Mouse (Mus musculus) urinary bladder, postnatal 4 days (tissue): ENCODE data around the gene Zfp423.
"Not testable (repeated sequence)": the region's sequence is repeated elsewhere in the genome, so short reads cannot be mapped to it uniquely, and the experiment has no call there.

Source experiments
- DNase-seq, 2 experiments: peaks; one replicate each; pipeline ENCODE4 v3.0.0; 2021 to 2022; ENCODE audit warnings: low spot score in 2 of 2

Gene Zfp423

DNA sequence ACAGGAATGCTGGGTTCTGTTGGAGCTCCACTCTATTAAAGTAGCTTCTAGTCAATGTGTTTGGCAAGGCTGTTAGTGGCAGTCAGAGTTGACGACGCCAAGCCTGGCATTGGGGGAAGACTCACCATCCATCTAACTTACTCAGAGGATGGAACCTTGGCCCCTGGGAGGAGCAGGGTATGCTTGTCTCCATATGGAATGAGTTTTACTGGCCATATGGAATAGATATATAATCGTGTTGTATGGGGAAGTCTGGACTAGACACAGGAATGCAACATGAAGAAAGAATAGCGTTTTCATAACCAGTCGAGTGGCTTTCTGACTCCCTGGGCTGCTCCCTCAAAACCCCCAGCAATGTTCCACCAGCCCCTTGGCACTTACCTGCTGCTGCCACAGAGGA lies 55.3 kb downstream of the Zfp423 start:
- DNase-seq = no peak

DNA sequence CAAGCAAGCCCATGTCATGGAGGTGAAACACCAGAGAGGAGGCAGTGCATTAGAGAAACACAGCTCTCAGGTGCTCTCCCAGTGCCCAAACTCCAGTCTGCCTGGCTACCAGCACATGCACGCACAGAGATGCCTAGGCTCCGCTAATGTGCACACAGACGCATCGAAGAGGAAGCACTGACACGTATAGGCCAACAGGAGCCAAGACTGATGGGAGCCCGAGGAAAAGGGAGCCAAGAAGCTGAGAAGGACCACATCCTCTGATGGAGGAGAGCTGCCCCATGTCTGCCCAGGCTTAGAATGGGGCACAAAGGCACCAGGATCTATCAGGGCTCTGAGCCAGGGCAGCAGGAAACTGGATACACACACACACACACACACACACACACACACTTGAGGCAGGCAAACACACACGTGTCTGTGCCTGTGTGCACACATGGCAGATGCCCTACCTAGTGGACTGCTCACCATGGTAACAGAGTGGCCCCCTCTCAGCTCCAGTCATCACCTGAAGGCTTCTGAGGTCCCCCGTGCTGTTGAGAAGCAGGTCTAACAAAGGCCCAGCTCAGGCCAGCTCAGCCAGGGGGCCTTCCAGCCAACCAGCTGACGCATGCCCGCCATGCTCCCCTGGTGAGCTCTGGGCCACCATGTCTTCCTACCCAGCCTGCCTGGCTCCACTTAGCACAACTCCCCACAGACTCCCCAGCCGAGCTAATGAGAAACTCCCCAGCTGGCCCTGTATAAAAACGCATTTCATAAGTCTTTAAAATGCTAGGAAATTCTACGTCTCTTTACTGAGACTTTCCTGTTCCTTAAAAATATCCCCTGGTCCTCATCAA lies 64.0 kb downstream of the Zfp423 start:
- no peak for DNase-seq

- no peak for DNase-seq
Observed at GRCm38 (mm10) chr8:87894287-87894686, 65.1 kb downstream of the Zfp423 start.

DNA sequence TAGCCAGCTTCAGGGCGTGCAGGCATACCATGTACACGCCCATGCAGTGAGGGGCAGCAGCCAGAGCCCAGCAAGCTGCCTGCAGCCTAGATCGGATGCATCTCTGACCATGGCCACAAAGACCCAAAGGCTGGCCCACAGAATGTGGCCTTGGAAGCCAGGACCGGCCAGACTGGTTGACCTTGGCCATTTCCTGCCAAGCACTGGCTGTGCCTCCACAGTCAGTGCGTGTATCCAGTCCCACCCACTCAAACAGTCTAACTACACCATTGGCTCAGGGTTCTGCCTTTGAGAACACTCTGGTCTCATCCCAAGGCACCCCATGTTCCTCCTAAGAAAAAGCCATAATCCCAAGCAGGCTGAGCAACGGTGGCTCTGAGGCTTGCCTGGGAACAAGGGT lies 65.8 kb downstream of the Zfp423 start:
- peak in 1 of 2 experiments; percentile 51 for DNase-seq

DNA sequence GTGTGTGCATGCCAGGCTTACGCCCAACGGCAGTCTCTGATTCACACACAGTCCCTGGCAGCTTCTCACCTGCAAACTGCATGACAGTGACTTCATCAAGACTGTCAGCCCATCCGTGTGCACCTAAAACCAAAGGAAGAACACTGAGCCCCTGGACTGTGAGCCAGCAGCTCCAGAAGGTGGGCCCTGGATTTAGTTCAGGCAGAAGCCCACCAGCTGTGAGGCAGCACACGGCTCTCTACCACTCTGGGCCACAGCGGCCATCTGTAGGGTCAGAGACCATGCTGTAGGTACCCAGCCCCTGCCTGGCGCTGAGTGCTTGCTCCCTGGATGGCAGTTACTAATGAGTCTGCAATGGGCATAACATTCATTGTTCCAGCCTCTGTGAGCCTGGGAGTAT lies 66.5 kb downstream of the Zfp423 start:
- no peak for DNase-seq

GRCm38 (mm10) chr8:87891884-87892283 lies 67.5 kb downstream of the Zfp423 start:
- DNase-seq = no peak

DNA sequence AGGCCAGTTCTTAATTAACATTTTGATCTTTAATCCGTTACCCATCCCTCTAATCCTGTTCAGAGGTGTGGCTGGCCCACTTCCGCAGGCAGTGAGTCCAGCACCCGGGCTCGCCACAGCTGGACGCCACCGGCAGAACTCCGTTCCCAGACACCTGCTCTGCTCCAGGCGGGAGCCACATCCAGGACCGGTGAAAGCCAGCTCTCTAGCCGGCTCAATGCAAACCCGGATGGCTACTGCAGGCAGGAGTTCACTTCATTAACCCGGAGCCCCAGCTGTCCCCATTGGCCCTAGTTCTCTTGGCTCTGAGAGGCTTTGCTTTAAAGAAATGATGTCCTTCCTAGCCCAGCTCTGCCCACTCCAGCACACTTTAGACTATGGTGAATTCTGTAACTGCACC lies 71.4 kb downstream of the Zfp423 start:
- DNase-seq = no peak

DNA sequence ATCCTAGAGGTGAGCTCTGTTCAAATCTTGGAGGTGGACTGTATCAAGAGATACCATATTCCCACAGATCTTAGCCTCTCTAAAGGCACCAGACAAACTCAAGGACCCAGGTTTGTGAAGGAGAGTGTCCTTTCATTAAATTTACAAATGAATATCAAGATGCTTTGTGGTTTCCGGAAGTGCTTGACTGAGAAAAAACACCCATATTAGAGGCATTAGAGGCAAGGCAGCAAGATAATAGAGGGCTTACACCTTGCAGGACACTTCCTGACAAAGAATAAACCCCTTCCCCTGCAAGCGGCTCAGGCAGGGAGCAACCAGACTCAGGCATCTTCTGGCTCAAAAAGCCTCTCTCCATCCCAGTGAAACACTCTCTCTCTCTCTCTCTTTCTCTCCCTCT lies 78.3 kb downstream of the Zfp423 start:
- no peak for DNase-seq

DNA sequence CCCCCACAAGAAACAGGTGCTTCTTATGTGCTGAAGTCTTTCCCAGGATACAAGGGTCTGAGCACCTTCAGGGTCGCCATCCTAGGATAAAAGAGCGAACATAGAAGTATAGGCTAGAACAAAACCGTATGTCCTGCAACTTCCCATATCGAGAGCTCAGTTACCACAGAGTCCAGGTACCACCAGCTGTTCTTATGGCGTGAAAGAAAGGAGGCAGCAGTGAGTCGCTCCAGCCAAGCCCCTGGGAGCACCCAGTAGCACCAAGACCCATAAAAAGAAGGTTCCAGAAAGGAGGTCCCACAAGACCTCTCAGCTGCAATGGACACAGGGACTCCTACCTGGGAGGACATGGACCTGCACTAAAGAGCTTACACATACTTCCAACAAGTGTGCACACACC lies 83.5 kb downstream of the Zfp423 start:
- no peak for DNase-seq

DNA sequence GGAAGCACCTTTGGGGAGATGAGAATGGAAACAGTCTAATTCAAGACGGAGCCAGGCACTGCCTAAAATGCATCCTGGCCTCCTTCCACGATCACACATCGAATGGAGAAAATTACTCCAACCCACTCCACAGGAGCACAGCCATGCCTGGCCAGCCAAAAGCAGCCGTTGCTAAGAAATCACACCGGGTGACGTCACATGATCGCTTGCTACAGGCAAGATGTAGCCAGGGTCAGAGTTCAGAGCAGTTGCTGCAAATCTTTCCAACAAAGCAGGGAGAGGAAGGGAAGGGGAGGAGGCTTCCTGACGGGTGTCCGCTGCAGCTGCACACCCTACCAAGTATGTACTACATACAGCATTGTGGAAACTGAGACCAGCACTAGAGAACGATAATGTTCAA lies 83.9 kb downstream of the Zfp423 start:
- DNase-seq = no peak

DNA sequence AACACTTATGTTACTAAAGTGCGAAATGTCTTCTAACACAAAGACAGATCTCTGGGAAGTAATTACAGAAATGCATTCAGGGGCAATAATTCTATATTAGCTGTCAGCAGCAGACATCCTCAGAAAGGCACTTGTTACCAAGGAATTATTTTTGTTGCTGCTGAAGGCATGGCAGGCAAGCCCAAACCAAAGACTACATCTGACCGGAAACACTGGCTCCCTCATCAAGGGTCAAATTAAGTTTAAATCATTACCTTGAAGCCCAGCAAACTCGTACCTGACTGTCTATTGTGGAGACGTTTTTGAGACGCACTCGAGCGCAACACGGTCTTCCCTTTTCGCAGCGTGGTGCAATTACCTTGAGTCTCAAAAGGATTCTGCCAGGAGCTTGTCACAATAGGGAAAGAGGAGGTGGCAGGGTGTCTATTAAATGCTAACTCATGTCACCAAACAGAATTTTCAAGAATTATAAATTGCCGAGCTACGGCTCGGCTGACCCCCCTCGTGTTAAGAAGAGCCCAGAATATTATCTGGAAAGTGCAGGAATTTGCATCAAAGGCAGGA lies 86.3 kb downstream of the Zfp423 start:
- DNase-seq = no peak

DNA sequence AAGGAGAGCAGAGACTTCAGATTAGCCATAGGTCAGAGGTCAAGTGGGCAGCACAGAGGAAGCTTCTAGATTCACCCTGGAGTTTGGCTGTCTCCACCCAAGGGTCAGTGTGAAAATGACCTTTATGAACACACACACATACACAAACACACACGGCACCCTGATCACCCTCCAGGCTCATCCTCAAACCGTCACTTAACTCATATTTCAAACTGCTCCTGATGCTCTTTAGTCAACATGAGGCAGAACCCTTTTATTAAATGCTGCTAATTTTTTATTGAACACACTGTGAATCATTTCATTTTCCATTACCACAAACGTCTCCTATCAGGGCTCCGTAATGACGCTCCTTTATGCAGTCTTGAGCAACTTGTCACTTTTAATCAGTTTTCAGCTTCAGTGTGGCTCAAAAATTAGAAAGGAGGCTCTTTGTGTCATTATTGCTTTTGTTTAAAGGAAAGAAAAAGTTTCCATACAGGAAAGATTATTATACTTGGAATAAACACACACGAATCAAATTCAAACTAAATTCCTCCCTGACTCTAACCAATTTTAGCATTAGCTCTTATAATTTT lies 87.0 kb downstream of the Zfp423 start:
- no peak for DNase-seq

GRCm38 (mm10) chr8:87866586-87866985 lies 92.8 kb downstream of the Zfp423 start:
- no peak for DNase-seq

DNA sequence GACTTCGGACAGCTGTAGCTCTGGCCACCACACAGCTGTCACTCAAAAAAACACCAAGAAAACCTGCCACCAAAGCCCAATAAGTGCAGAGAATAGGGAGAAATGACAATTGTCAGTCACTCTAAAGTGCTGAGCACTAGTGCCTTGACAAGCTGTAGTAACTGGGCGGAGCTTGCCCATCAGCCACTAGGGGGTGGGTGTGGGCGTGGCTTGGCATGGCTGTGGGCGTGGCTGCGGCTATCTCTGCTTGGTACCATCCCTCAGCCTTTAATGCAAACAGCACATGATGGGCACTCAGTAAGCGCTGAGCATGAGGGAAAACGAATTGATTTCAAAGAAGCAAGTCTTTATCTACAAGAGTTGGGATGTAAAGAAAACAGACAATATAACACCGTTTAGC lies 95.2 kb downstream of the Zfp423 start:
- DNase-seq = no peak

DNA sequence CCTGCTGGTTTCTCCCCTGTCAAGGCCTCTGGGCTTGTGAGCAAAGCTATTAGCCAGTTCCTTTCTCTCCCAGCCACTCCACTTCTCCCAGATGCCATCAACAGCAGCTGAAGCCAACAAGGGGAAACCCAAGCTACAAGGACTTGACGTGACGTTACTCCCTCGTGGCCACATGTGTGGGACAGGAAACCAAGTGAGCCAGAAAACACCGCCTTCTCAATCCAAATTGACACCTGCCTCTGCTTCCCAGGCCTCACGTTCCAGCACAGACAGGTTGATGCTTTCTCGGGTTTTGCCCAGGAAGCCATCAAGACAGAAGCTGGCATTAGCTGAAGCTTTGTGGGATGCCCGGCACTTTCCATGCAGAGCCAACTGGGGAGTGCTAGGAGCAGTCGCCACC lies 96.3 kb downstream of the Zfp423 start:
- DNase-seq = no peak

GRCm38 (mm10) chr8:87861718-87862117 lies 97.7 kb downstream of the Zfp423 start:
- DNase-seq = peak in 1 of 2 experiments; percentile 20

- DNase-seq = no peak
Observed at GRCm38 (mm10) chr8:87860905-87861304, 98.5 kb downstream of the Zfp423 start.

- DNase-seq = no peak
Observed at GRCm38 (mm10) chr8:87851871-87852270, 107.5 kb downstream of the Zfp423 start.

GRCm38 (mm10) chr8:87851380-87851779 lies 108.0 kb downstream of the Zfp423 start:
- no peak for DNase-seq

GRCm38 (mm10) chr8:87848836-87849235 lies 110.6 kb downstream of the Zfp423 start:
- DNase-seq = no peak

- DNase-seq = peak in 1 of 2 experiments; percentile 28
Observed at GRCm38 (mm10) chr8:87847796-87848195, 111.6 kb downstream of the Zfp423 start.

DNA sequence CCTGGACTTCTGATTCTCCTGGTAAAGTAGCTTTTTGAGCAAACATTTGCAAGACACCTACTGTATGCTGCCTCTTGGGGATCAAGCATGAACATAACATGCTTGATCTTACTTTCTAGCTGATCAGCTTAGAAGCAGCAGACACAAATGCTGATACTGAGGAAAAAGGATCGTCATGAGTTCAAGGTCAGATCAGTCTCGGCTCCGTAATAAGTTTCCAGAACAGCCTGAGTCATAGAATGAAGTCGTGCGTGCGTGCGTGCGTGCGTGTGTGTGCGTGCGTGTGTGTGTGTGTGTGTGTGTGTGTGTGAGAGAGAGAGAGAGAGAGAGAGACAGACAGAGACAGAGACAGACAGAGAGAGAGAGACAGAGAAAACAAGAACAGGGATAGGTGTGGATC lies 117.3 kb downstream of the Zfp423 start:
- DNase-seq = not testable (repeated sequence)

DNA sequence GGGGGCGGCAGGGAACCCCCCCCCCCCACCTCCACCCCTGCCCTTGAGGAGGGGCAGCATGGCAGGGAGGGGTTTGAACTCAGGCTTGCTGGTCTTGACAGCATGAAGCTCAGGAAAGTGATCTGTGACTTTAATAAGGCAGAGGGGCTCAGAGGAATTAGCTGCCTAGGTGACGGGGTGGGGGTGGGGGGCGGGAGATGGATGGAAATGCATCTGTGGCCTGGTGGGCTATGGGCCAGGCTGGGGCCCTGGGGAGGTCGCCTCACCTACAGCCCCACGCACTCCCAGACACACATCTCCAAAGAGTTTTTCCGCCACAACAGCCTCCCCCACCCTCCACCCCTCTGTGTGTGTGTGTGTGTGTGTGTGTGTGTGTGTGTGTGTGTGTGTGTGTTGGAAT lies 122.1 kb downstream of the Zfp423 start:
- DNase-seq = no peak
